In genomic region chr2:44018033-44018432, GRCm38 (mm10) we compare ENCODE assay signal across 16 mouse cellular contexts.
DNase-seq lines count a peak whose midpoint lies in the region; ATAC-seq and TF ChIP-seq lines count a peak whose summit lies in the region.
"Had no signal": no experiment of that assay in that cellular context is flagged by ENCODE, and none has a peak within 500 bp of the region (broad histone marks: within the 10 kb centered on the region; RNA-seq: fewer than 3 reads in every experiment).

No protein-coding gene starts in this region.

- H3K36me3 ChIP-seq in forebrain, embryonic 16.5 days (ENCODE audit: control insufficient read depth, insufficient read depth), result no peaks in the 10 kb centered on the region
- H3K36me3 ChIP-seq in forebrain, postnatal 0 days (ENCODE audit: insufficient read depth), result no peaks in the 10 kb centered on the region
- no peaks in the 10 kb centered on the region for H3K36me3 ChIP-seq in midbrain, embryonic 12.5 days
- H3K36me3 ChIP-seq in midbrain, embryonic 10.5 days, result no peaks in the 10 kb centered on the region
- H3K36me3 ChIP-seq: embryonic facial prominence, embryonic 13.5 days; heart, embryonic 10.5 days; intestine, embryonic 15.5 days had no signal

- H3K27me3 ChIP-seq in forebrain, embryonic 16.5 days (replicated peaks; ENCODE audit: control insufficient read depth, insufficient read depth, low read length), result no peaks in the 10 kb centered on the region
- no peaks in the 10 kb centered on the region for H3K27me3 ChIP-seq in forebrain, postnatal 0 days (ENCODE audit: insufficient read depth, low read length)
- H3K27me3 ChIP-seq in midbrain, embryonic 12.5 days, result no peaks in the 10 kb centered on the region
- H3K27me3 ChIP-seq in midbrain, embryonic 10.5 days (ENCODE audit: low read depth, poor library complexity, severe bottlenecking), result no peaks in the 10 kb centered on the region
- H3K27me3 ChIP-seq: embryonic facial prominence, embryonic 13.5 days; intestine, embryonic 15.5 days had no signal

- H3K27ac ChIP-seq in forebrain, embryonic 16.5 days (ENCODE audit: low read length), result peak overlapping the region; percentile 65
- no peak overlapping the region for H3K27ac ChIP-seq in forebrain, postnatal 0 days (ENCODE audit: low read depth, low read length)
- H3K27ac ChIP-seq in midbrain, embryonic 12.5 days (replicated peaks), result no peak overlapping the region
- H3K27ac ChIP-seq in midbrain, embryonic 10.5 days (replicated peaks), result no peak overlapping the region
- H3K27ac ChIP-seq: embryonic facial prominence, embryonic 13.5 days; heart, embryonic 10.5 days; intestine, embryonic 15.5 days had no signal

- H3K9ac ChIP-seq in forebrain, embryonic 16.5 days (replicated peaks; ENCODE audit: low read depth, low read length), result no peak overlapping the region
- no peak overlapping the region for H3K9ac ChIP-seq in forebrain, postnatal 0 days
- no peak overlapping the region for H3K9ac ChIP-seq in midbrain, embryonic 12.5 days (replicated peaks)
- H3K9ac ChIP-seq: embryonic facial prominence, embryonic 13.5 days; intestine, embryonic 15.5 days had no signal

- DNase-seq in cerebellum, adult 9-11 months, result peak; percentile 17
- DNase-seq in cerebellum, postnatal 36 days, result no peak
- DNase-seq in forebrain, postnatal 0 days, result no peak
- DNase-seq in midbrain, embryonic 10.5 days (ENCODE audit: low spot score), result no peak
- DNase-seq: adrenal gland, adult 2 months; adrenal gland, postnatal 25 days; gastrocnemius, postnatal 10 days; heart, adult 18-20 months; heart, postnatal 10 days; heart, postnatal 4 days; kidney, adult 18-20 months had no signal

- no peaks in the 10 kb centered on the region for H3K9me3 ChIP-seq in forebrain, embryonic 16.5 days (ENCODE audit: control insufficient read depth, low read length)
- no peaks in the 10 kb centered on the region for H3K9me3 ChIP-seq in forebrain, postnatal 0 days (ENCODE audit: low read length)
- H3K9me3 ChIP-seq in midbrain, embryonic 12.5 days, result no peaks in the 10 kb centered on the region
- no peaks in the 10 kb centered on the region for H3K9me3 ChIP-seq in midbrain, embryonic 10.5 days (replicated peaks)
- H3K9me3 ChIP-seq: embryonic facial prominence, embryonic 13.5 days; heart, embryonic 10.5 days; intestine, embryonic 15.5 days had no signal

- no peak overlapping the region for H3K4me3 ChIP-seq in forebrain, embryonic 16.5 days (replicated peaks; ENCODE audit: low read length)
- no peak overlapping the region for H3K4me3 ChIP-seq in forebrain, postnatal 0 days (ENCODE audit: low read depth, low read length)
- H3K4me3 ChIP-seq in midbrain, embryonic 12.5 days, result no peak overlapping the region
- H3K4me3 ChIP-seq in midbrain, embryonic 10.5 days, result no peak overlapping the region
- H3K4me3 ChIP-seq: embryonic facial prominence, embryonic 13.5 days; heart, embryonic 10.5 days; intestine, embryonic 15.5 days had no signal

- ATAC-seq in forebrain, embryonic 16.5 days, result no peak
- ATAC-seq in forebrain, postnatal 0 days, result no peak
- peak; percentile 31; the same call in 1 of the 2 replicates for ATAC-seq in midbrain, embryonic 12.5 days (ENCODE audit: low FRiP score, low read depth)
- ATAC-seq: intestine, embryonic 15.5 days had no signal

- 85% methylated on average over 10 of the region's 10 CpGs for WGBS in forebrain, embryonic 16.5 days
- WGBS in forebrain, postnatal 0 days, result 89% methylated on average over 10 of the region's 10 CpGs
- 78% methylated on average over 10 of the region's 10 CpGs for WGBS in midbrain, embryonic 12.5 days
- 88% methylated on average over 10 of the region's 10 CpGs for WGBS in midbrain, embryonic 10.5 days

- peaks cover 3% of the 10 kb centered on the region; the same call in 1 of the 2 replicates for H3K4me1 ChIP-seq in forebrain, embryonic 16.5 days (replicated peaks; ENCODE audit: control insufficient read depth, insufficient read depth, low read length)
- no peaks in the 10 kb centered on the region for H3K4me1 ChIP-seq in forebrain, postnatal 0 days (ENCODE audit: insufficient read depth)
- H3K4me1 ChIP-seq in midbrain, embryonic 12.5 days, result no peaks in the 10 kb centered on the region; the same call in 1 of the 2 replicates
- no peaks in the 10 kb centered on the region for H3K4me1 ChIP-seq in midbrain, embryonic 10.5 days
- H3K4me1 ChIP-seq: embryonic facial prominence, embryonic 13.5 days; heart, embryonic 10.5 days; intestine, embryonic 15.5 days had no signal

- no peak for TF ChIP-seq CTCF in forebrain, postnatal 0 days (IDR thresholded peaks at IDR 0.05; ENCODE audit: low read depth)

- no peak overlapping the region for H3K4me2 ChIP-seq in forebrain, embryonic 16.5 days (ENCODE audit: low read length)
- no peak overlapping the region for H3K4me2 ChIP-seq in forebrain, postnatal 0 days (ENCODE audit: low read depth)
- no peak overlapping the region for H3K4me2 ChIP-seq in midbrain, embryonic 12.5 days (replicated peaks)
- H3K4me2 ChIP-seq: embryonic facial prominence, embryonic 13.5 days; intestine, embryonic 15.5 days had no signal
